Mouse (Mus musculus): ENCODE results near the gene Cldn6.

Gene Cldn6

DNA sequence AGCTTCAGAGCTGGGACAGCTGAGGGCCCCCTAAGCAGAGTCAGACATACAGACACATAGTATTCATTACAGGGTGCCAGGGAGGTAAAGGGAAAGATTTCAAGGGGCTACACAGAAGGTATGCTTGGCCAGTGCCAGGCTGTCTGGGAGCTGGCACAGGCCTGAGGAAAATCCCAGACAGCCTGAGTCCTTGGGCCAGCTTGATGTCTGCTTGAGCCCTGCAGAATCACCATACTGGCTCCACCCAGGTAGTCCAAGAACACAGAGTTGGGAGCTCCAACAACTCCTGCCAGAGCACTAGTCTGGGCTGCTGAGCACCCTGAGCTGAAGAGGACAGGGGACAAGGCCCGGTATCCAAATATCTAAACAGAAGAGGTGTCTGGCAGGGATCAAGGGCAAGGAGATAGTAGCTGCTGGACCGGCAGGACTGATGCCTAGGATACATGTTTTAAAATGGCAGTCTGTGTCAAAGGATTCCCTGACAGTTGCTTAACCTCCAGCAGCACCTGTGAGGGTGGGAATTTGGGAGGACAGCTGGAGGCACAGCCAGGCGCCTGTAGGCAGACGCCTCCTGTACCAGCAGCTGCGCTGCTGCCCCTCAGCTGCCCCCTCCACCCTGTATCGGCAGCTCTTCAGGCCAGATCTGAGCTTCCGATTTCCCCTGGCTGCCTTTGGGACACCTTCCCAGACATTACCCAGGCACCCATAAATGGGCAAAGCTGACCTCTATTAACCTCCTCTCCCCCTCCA is 43.5 kb downstream of the Cldn6 start, which contains the start of gene 1520401A03Rik:
1520401A03Rik (minus strand) TSS at position 408 of the 750 bp plus-strand sequence.
- DNase-seq (ENCODE audit: low read depth, low spot score): no peak

DNA sequence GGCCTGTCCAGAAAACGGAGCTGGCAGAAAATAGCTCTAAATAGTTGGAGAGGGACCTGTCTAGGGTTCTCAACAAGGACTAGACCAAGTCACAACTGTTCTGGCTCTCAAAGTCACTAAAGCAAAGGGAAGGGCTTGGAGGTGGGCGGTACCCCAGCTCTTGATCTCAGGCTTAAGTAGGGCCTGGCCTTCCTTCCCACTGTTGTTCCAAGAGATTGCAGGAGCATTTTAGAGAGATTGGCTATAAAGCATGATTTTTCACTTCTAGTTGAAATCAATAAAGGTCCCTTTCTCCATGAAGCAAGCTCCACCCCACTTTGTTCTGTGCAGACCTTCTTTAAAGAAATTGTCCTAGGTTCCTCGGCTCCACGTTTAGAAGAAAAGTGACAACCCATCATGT is 46.4 kb downstream of the Cldn6 start:
- no peak for DNase-seq (ENCODE audit: low read depth, low spot score)

DNA sequence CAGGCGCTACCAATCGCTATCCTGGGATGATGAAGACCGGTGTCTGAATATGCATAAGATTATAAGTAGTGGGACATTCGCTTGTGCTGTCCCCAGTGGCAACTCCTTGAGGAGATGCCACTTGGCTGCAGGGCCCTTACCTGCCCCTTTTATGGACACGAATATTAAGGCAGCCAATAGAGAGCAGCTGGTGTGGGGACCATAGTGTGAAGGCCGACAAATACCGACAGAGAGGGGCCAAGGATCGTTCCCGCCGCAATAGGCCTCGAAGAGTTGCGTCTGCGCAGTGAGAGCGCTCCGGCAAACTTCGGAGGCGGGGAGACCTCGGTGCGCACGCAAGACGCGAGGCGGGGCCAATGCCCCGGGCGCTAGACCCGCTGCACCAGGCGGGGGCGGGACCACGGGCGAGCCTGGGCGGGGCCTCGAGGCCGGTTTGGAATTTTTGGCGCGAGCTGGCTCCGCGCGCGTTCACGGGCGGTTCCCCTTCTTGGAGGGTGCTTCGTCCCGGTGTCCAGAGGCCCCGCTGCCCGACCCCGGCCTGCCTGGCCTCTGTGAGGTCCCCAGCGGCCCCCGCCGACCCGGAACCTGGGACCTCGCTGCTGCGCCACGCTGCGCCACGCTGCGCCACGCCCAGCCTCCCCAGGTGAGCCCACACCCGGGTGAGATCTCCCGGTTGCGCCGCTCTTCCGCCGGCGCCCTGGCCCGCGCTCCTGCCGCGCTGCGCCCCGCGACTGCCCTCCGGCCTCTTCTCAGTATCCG is 47.1 kb downstream of the Cldn6 start, which contains the start of gene Pkmyt1:
Pkmyt1 (plus strand) TSS at position 338 of the 759 bp plus-strand sequence.
- DNase-seq (ENCODE audit: low read depth, low spot score): peak; percentile 82

GRCm38 (mm10) chr17:23726758-23727142 is 47.7 kb downstream of the Cldn6 start:
- no peak for DNase-seq (ENCODE audit: low read depth, low spot score)

GRCm38 (mm10) chr17:23730441-23730840 is 51.4 kb downstream of the Cldn6 start:
- DNase-seq (ENCODE audit: low read depth, low spot score): no peak

All from WW6 (cell line).